Mouse (Mus musculus) liver, embryonic 16.5 days (tissue): ENCODE measurements at regions not wholly inside any gene's neighbourhood (a gene's known extent, or its start where the extent isn't known, plus 50 kb on each side); places are given as distances from the start of the nearest gene placed in this dataset.
A peak's percentile ranks its signal among the peaks of the same experiment; 100 is the strongest.

Source experiments
- ATAC-seq: fragments of 200-750 bp; cut with Nextera tagmentation; 2 replicates; pipeline ENCODE4 v1.8.0; 2017; ENCODE audit warnings: low read depth, mild to moderate bottlenecking, moderate number of reproducible peaks, moderate library complexity
- H3K27ac ChIP-seq: fragments of 300-500 bp; sonication (generic); 2 replicates; pipeline ENCODE4 v1.5.1; 2014; ENCODE audit warnings: mild to moderate bottlenecking, low read length
- H3K27me3 ChIP-seq: fragments of 300-500 bp; sonication (generic); 2 replicates; pipeline ENCODE4 v1.6.1; 2014; ENCODE audit warnings: low read depth, low read length, mixed read lengths; ENCODE audit not compliant: control insufficient read depth, insufficient read depth
- H3K36me3 ChIP-seq: fragments of 300-500 bp; sonication (generic); 2 replicates; pipeline ENCODE4 v1.6.1; 2014; ENCODE audit warnings: mild to moderate bottlenecking; ENCODE audit not compliant: control insufficient read depth, insufficient read depth
- H3K4me1 ChIP-seq: fragments of 300-500 bp; sonication (generic); 2 replicates; pipeline ENCODE4 v1.6.1; 2014; ENCODE audit warnings: low read depth, low read length, mixed read lengths; ENCODE audit not compliant: control insufficient read depth
- H3K4me2 ChIP-seq: fragments of 300-500 bp; sonication (generic); 2 replicates; pipeline ENCODE4 v1.6.1; 2014; ENCODE audit warnings: low read depth, low read length, mixed read lengths
- H3K4me3 ChIP-seq: fragments of 300-500 bp; sonication (generic); 2 replicates; pipeline ENCODE4 v1.5.1; 2014; ENCODE audit warnings: low read depth, mild to moderate bottlenecking, low read length
- H3K9ac ChIP-seq: fragments of 300-500 bp; sonication (generic); 2 replicates; pipeline ENCODE4 v1.6.1; 2014; ENCODE audit warnings: low read depth, low read length
- H3K9me3 ChIP-seq: fragments of 300-500 bp; sonication (generic); replicated peaks from 2 replicates; pipeline ENCODE4 v1.6.1; 2016; ENCODE audit warnings: low read length; ENCODE audit not compliant: control insufficient read depth
- WGBS: fragments of 180-500 bp; shearing (Covaris S2); extraction: QIAGEN DNeasy Blood & Tissue Kit; methylation state at CpG from one replicate; pipeline ENCODE4 v1.1.7; 2014; ENCODE audit not compliant: insufficient replicate concordance; 5-methylcytosine and 5-hydroxymethylcytosine counted together

DNA sequence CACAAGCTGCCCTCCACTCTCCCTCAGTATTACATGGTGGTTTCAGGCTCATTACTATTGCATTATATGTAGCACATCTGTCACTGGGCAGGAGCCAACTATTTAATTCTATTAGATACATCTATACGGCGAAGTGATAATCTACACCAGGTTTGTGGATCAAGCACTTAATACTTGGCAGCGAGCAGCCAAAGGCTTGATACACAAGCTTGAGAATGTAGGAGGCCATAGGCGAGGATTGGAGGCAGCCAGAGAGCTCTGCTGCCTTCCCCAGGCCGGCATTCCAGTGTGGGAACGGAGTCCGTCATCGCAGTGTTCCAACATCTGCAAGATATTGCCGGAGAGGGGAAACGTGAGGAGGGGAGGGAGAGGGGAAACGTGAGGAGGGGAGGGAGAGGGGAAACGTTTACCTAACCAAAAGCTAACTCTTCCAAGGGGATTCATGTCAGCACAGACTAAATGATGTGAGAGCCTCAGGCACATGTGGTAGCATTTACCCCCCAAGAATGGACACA lies 109.6 kb upstream of the Habp2 start:
- Histone ChIP-seq H3K27me3 (no peaks in the 10 kb centered on the region), H3K4me3 (no peak overlapping the region), H3K9me3 (no peaks in the 10 kb centered on the region), H3K9ac (no peak overlapping the region), H3K27ac (no peak overlapping the region), H3K36me3 (no peaks in the 10 kb centered on the region), H3K4me2 (no peak overlapping the region), H3K4me1 (no peaks in the 10 kb centered on the region)
- ATAC-seq = no peak
- 57% methylated on average over 12 of the region's 12 CpGs for WGBS

GRCm38 (mm10) chr19:56185756-56186155 lies 101.2 kb upstream of the Habp2 start:
- no peaks in the 10 kb centered on the region for H3K36me3 ChIP-seq
- H3K9me3 ChIP-seq = 0 out of 2 replicates have a peak, but pooled peaks cover 4% of the 10 kb centered on the region
- no peaks in the 10 kb centered on the region for H3K27me3 ChIP-seq
- no peak overlapping the region for H3K4me2 ChIP-seq
- WGBS = 58% methylated on average over 5 of the region's 5 CpGs
- H3K27ac ChIP-seq = no peak overlapping the region
- no peak overlapping the region for H3K4me3 ChIP-seq
- no peaks in the 10 kb centered on the region; the same call in 1 of the 2 replicates for H3K4me1 ChIP-seq
- ATAC-seq = no peak
- no peak overlapping the region for H3K9ac ChIP-seq

DNA sequence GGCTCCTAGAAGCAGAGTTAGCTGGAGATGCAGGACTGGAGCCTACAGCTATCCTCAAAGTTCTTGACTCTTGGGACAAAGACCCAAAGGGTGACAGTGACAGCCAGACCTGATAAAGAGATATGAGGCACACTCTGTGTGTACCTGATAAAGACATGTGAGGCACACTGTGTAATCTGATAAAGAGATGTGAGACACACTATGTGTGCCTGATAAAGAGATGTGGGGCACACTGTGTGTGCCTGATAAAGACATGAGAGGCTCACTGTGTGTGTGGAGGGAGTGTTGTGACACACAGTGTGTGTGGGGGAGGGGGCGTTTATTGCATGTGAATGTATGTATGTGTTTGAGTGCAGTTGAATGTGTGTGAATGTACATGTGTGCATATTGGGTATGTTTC lies 97.8 kb upstream of the Habp2 start:
- H3K9me3 ChIP-seq = 0 out of 2 replicates have a peak, but pooled peaks cover under 1% of the 10 kb centered on the region
- H3K36me3 ChIP-seq = no peaks in the 10 kb centered on the region
- H3K27me3 ChIP-seq = no peaks in the 10 kb centered on the region
- H3K4me2 ChIP-seq = no peak overlapping the region
- peak; percentile 85 for ATAC-seq
- H3K9ac ChIP-seq = no peak overlapping the region
- H3K4me3 ChIP-seq = no peak overlapping the region
- H3K4me1 ChIP-seq = no peaks in the 10 kb centered on the region; the same call in 1 of the 2 replicates
- no peak overlapping the region for H3K27ac ChIP-seq
- WGBS = 70% methylated on average over 1 of the region's 1 CpGs

DNA sequence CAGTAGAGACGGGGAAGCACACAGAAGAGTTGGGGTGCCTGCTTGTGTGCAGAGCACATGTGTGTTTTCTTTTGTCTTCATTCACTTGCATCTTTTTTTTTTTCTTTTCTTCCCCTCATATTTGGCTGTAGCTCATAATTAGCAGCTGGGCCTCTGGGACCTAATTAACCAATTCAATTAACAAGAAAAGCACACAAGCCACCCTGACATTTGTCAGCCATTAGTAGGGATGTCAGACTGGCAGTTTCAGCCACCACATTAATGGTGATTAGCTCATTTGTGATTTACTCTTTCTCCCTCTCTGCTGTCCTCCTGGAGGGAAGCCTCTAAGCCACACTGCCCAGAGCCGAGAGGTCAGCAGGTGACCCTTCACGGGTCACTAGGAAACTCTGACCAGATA lies 96.7 kb upstream of the Habp2 start:
- Histone ChIP-seq H3K9me3 (no peaks in the 10 kb centered on the region), H3K4me3 (no peak overlapping the region), H3K4me1 (no peaks in the 10 kb centered on the region; the same call in 1 of the 2 replicates), H3K27ac (no peak overlapping the region), H3K27me3 (no peaks in the 10 kb centered on the region), H3K9ac (no peak overlapping the region), H3K4me2 (no peak overlapping the region), H3K36me3 (no peaks in the 10 kb centered on the region)
- ATAC-seq = no peak
- 56% methylated on average over 3 of the region's 3 CpGs for WGBS

DNA sequence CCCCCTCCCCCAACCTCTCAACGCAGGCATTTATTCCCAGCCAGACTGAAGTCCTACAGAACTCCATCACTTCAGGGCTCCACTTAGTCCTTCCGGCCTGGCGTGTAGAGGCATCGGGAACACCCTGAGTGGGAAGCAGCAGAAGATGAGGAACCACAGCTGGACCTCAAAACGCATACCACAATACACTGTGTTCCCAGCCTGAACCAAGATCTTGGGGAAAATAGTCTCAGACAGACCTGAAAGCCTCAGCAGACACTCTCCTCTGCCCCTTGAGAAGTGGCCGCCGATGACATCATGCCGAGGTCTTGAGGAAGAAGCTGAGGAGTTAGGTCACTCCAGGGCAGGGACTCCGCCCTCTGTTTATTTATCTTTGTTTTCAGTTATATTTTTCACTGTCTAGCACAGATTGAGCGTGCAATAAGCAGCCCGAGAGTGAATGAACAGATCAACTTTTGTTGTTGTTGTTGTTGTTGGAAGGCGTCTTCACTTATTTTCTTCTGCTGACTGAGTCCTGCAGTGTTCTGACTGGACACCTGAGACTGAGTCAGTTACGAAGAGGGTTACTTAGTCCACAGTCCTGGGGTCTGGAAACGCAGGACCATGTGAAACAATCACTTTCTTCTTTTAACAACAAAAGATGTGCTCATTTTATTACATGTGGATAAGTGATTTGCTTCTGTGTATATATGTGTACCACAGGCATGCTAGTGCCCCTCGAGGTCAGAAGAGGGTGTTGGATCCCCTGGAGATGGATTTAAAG lies 88.3 kb upstream of the Habp2 start:
- Histone ChIP-seq H3K4me1 (no peaks in the 10 kb centered on the region), H3K4me3 (no peak overlapping the region), H3K27me3 (no peaks in the 10 kb centered on the region), H3K9me3 (no peaks in the 10 kb centered on the region), H3K27ac (no peak overlapping the region), H3K4me2 (no peak overlapping the region), H3K36me3 (no peaks in the 10 kb centered on the region), H3K9ac (no peak overlapping the region)
- 63% methylated on average over 15 of the region's 15 CpGs for WGBS
- no peak for ATAC-seq

GRCm38 (mm10) chr19:56199401-56200150 lies 87.4 kb upstream of the Habp2 start:
- ATAC-seq = no peak
- H3K36me3 ChIP-seq = no peaks in the 10 kb centered on the region
- no peak overlapping the region for H3K9ac ChIP-seq
- H3K9me3 ChIP-seq = no peaks in the 10 kb centered on the region
- H3K27ac ChIP-seq = no peak overlapping the region
- no peak overlapping the region for H3K4me2 ChIP-seq
- 61% methylated on average over 14 of the region's 14 CpGs for WGBS
- H3K4me1 ChIP-seq = no peaks in the 10 kb centered on the region
- H3K27me3 ChIP-seq = no peaks in the 10 kb centered on the region
- H3K4me3 ChIP-seq = no peak overlapping the region

DNA sequence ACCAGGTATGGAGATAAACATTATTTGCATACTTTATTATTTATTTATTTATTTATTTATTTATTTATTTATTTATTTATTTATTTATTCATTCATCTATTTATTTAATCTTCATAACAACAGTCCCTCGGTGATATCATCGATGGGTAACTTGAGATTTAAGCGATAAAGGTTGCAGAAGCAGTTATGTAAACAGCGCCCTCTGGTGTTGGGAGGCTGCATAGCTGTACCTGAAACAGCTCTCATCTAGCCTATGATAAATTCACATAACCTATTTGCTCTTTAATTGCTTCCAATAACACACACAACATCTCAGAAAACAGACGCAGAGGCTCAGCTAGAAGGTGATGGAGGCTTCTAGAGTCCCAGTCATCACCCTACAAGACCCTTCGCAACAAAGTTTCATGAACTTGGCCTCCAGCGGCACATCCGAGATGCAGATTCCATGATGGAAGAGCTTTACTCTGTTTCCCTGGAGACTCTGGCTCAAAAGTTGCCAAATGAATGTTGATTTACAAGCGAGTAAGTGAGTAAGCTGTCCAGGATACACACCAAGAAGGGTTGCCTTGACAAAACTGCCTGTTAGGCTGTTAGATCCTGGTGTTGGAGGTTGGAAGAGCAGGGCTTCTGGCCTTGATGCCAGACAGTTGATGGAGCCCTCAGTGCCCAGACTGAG lies 85.8 kb upstream of the Habp2 start:
- Histone ChIP-seq H3K9me3 (no peaks in the 10 kb centered on the region), H3K27ac (no peak overlapping the region), H3K36me3 (no peaks in the 10 kb centered on the region), H3K9ac (no peak overlapping the region), H3K4me1 (no peaks in the 10 kb centered on the region), H3K4me2 (no peak overlapping the region), H3K27me3 (no peaks in the 10 kb centered on the region), H3K4me3 (no peak overlapping the region)
- no peak for ATAC-seq
- WGBS = 57% methylated on average over 9 of the region's 9 CpGs

- Histone ChIP-seq H3K27me3 (no peaks in the 10 kb centered on the region), H3K4me2 (no peak overlapping the region), H3K4me1 (no peaks in the 10 kb centered on the region), H3K36me3 (no peaks in the 10 kb centered on the region), H3K4me3 (no peak overlapping the region), H3K27ac (no peak overlapping the region), H3K9ac (no peak overlapping the region), H3K9me3 (no peaks in the 10 kb centered on the region)
- no peak for ATAC-seq
Measured at GRCm38 (mm10) chr19:56201738-56202480, 85.0 kb upstream of the Habp2 start.
